Mouse (Mus musculus) splenic B cell, adult 2 months (primary cell): ENCODE data around the gene Gm5244.
A peak's percentile ranks its signal among the peaks of the same experiment; 100 is the strongest.

Experiments used
- DNase-seq: peaks from one replicate; pipeline ENCODE4 v3.0.0-alpha.2; 2011; ENCODE audit warnings: low read depth, low spot score
- H3K27me3 ChIP-seq: 2 replicates; pipeline ENCODE4 v1.6.1; 2012; ENCODE audit warnings: mild to moderate bottlenecking, low read length, moderate library complexity, mixed read lengths; ENCODE audit not compliant: control insufficient read depth, poor library complexity, insufficient read depth, severe bottlenecking
- H3K36me3 ChIP-seq: 2 replicates; pipeline ENCODE4 v1.6.1; 2012; ENCODE audit warnings: mild to moderate bottlenecking, low read length, moderate library complexity, mixed read lengths; ENCODE audit not compliant: control insufficient read depth, poor library complexity, insufficient read depth, severe bottlenecking

Gene Gm5244

DNA sequence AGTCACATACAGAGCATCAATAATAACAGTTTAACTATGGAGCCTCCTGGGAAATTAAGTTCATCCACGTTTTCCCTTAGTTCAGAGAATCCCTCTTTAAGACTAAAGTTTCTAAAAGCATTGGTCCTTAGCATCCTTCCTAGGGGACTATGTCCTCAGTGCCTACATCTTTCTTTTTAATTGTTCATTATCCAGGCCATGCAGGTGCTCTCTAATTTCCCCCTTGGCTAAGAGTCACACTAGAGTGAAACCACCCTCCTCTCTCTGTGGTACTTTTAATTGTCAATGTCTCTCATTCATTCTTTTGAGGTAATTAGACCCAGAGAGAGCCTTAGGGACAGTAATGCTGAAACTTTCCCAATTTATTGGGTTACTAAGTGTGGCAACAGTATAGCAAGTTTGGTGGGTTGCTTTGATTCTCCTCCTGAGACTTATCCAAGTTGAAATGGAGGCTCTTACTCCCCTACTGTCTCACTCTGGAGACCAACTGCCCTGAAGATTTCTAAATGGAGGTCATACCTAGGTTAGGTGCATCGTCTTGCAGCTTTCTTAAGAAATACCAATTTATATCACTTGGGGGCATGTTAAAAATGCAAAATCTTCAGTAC, 15.6 kb upstream of the Gm5244 start:
- no peak for DNase-seq
- Histone ChIP-seq H3K36me3 (peaks cover 12% of the 10 kb centered on the region), H3K27me3 (no peaks in the 10 kb centered on the region)

DNA sequence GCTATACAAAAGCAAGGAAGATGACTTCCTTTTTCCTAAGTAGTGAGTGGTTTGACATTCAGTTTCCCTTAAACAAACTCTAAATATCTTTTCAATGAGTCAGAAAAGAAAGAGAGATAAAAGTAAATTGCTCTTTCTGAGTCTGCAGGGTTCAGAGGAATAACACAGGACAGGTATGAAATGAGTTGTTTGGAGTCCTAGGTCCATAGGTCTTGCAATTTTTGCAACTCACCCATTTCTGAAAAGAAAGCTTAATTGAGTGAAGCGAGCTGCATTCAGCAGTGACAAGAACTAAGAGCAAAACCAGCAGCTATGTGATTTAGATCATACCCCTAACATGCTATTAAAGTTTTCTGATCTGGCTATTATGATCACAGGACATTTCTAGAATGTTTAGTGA, 14.9 kb upstream of the Gm5244 start:
- Histone ChIP-seq H3K36me3 (peaks cover 12% of the 10 kb centered on the region), H3K27me3 (no peaks in the 10 kb centered on the region)
- DNase-seq = no peak

- peak; percentile 46 for DNase-seq
- Histone ChIP-seq H3K27me3 (no peaks in the 10 kb centered on the region), H3K36me3 (peaks cover 12% of the 10 kb centered on the region)
Measured at GRCm38 (mm10) chr19:12833625-12834024, 12.9 kb upstream of the Gm5244 start.

DNA sequence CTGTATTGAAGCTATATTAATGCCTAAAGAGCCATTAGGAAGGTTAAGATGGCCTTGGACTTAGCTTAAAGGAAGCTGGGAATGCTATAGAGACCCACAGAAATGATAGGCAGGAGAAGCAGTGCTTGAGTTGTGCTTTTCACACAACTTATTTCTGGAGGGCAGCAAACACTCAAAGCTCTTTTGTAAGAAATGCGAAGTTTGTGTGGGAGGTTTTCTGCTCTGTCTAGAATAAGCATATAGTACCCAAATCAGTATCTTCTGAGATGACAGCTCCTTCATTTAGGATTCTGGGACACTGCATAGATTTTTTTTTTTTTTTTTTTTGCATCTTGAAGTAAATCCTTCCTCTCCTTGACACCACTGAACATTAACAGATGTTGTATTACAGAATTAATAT, 8.0 kb upstream of the Gm5244 start:
- H3K36me3 ChIP-seq = peaks cover 2% of the 10 kb centered on the region; the same call in 1 of the 2 replicates
- no peak for DNase-seq
- H3K27me3 ChIP-seq = no peaks in the 10 kb centered on the region

DNA sequence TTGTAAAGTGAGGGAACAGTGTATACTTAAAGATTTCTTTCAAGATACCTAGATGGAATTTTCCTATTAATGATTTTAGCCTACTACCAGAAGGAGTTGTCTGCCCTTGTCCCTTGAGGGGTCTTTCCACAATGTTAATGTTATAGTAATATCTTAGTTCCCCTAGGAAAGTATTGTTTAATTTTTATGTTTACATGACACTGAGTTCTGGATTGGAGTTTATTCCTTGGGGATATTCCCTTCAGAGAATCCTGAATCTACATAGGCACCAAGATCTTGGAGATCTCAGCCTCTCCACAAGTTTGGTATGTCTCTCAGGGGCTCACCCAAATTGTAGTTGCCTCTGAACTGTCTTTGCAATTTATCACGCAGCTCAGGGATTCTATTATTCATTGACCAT, 10.5 kb downstream of the Gm5244 start, which contains the start of gene Olfr1444:
Olfr1444 (plus strand) TSS at position 301 of the 400 bp plus-strand sequence.
- no peaks in the 10 kb centered on the region for H3K27me3 ChIP-seq
- DNase-seq = no peak
- no peaks in the 10 kb centered on the region for H3K36me3 ChIP-seq

DNA sequence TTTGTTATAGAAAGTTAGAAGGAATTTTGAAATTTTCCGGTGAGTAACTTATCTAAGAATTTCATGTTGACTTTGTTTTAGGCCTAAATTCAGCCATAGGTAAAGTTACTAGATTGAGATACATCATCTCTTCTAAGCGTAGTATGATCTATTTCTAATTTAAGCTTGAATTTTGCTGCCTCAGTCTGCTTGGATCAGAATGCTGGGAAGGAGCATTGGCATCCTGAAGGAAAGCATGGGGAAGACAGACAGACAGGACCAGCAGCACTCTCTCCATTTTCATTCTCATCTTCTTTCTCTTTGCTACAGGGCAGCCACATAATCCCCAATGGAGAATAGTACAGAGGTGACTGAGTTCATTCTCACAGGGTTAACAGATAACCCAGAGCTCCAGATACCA, 37.1 kb downstream of the Gm5244 start, which contains the start of gene Olfr1445:
Olfr1445 (plus strand) TSS at position 301 of the 400 bp plus-strand sequence.
- H3K27me3 ChIP-seq = no peaks in the 10 kb centered on the region; the same call in 1 of the 2 replicates
- no peak for DNase-seq
- H3K36me3 ChIP-seq = no peaks in the 10 kb centered on the region

DNA sequence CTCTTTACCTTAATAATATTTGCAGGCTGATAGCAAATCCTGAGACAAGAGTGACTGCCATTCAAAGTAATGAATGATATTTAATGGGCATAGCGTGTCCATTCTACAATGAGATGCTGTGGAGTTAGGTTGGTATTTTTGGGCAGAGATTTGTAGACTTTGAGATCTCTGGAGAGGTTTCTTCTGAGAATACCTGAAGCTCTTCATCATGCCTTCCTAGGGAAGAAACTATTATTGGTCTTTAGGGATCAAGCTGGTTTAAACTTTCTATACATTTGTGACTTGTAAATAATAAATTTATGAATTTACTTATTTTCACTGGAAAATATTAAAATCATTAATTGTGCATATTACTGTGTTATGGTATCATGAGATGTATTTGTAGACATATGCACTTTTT, 46.9 kb downstream of the Gm5244 start, which contains the start of gene Olfr1446:
Olfr1446 (minus strand) TSS at position 101 of the 400 bp plus-strand sequence.
- Histone ChIP-seq H3K27me3 (no peaks in the 10 kb centered on the region), H3K36me3 (no peaks in the 10 kb centered on the region)
- DNase-seq = no peak
